Mouse (Mus musculus) liver, postnatal 0 days (tissue): ENCODE data around the gene Mlec. TPM values are rescaled to one million over a fixed set of nuclear protein-coding genes. Genes with fewer than 3 reads are reported as not detected.

Source experiments
- ATAC-seq: fragments of 200-750 bp; cut with Nextera tagmentation; 2 replicates; pipeline ENCODE4 v1.8.0; 2017; ENCODE audit warnings: mild to moderate bottlenecking, moderate library complexity
- DNase-seq: peaks from one replicate; pipeline ENCODE4 v3.0.0-alpha.2; 2016
- H3K27ac ChIP-seq: fragments of 300-500 bp; sonication (generic); 2 replicates; pipeline ENCODE4 v1.5.1; 2014; ENCODE audit warnings: antibody characterized with exemption, moderate library complexity, mild to moderate bottlenecking, low read depth
- H3K27me3 ChIP-seq: fragments of 300-500 bp; sonication (generic); 2 replicates; pipeline ENCODE4 v1.6.1; 2014; ENCODE audit warnings: low read length, control low read depth, mixed read lengths; ENCODE audit not compliant: insufficient read depth
- H3K36me3 ChIP-seq: fragments of 300-500 bp; sonication (generic); replicated peaks from 2 replicates; pipeline ENCODE4 v1.6.1; 2014; ENCODE audit warnings: mild to moderate bottlenecking, control low read depth, low read length, moderate library complexity, mixed read lengths; ENCODE audit not compliant: insufficient read depth
- H3K4me1 ChIP-seq: fragments of 300-500 bp; sonication (generic); 2 replicates; pipeline ENCODE4 v1.6.1; 2014; ENCODE audit warnings: antibody characterized with exemption, mild to moderate bottlenecking, control low read depth; ENCODE audit not compliant: insufficient read depth
- H3K4me2 ChIP-seq: fragments of 300-500 bp; sonication (generic); 2 replicates; pipeline ENCODE4 v1.6.1; 2014; ENCODE audit warnings: low read depth, mild to moderate bottlenecking, low read length, moderate library complexity, mixed read lengths
- H3K4me3 ChIP-seq: fragments of 300-500 bp; sonication (generic); 2 replicates; pipeline ENCODE4 v1.5.1; 2014; ENCODE audit warnings: low read depth, low read length
- H3K9ac ChIP-seq: fragments of 300-500 bp; sonication (generic); replicated peaks from 2 replicates; pipeline ENCODE4 v1.6.1; 2014; ENCODE audit warnings: mild to moderate bottlenecking, moderate library complexity
- H3K9me3 ChIP-seq: fragments of 300-500 bp; sonication (generic); 2 replicates; pipeline ENCODE4 v1.6.1; 2016; ENCODE audit warnings: mild to moderate bottlenecking, control low read depth, low read length, mixed read lengths
- CTCF ChIP-seq: sonication (generic); IDR thresholded peaks from 2 replicates; pipeline ENCODE4 v1.5.1; 2016; ENCODE audit warnings: antibody characterized with exemption, low read depth
- EP300 ChIP-seq: IDR thresholded peaks from 2 replicates; pipeline ENCODE4 v1.6.1; 2016; ENCODE audit warnings: antibody characterized with exemption, low read depth, mild to moderate bottlenecking
- WGBS: fragments of 180-500 bp; shearing (Covaris S2); extraction: QIAGEN DNeasy Blood & Tissue Kit; methylation state at CpG from one replicate; pipeline ENCODE4 v1.1.7; 2014; ENCODE audit not compliant: insufficient replicate concordance; 5-methylcytosine and 5-hydroxymethylcytosine counted together
- polyA plus RNA-seq: library from polyadenylated mRNA; unstranded; fragments of >200 nt; fragmentation: Nextera tagmentation; extraction: Ambion mirVana; gene quantifications from 2 replicates; pipeline ENCODE4 v1.2.1, GENCODE M21; 2015

The Mlec gene
- polyA plus RNA-seq, 1 experiment from 2014 or later = 8.2 TPM

DNA sequence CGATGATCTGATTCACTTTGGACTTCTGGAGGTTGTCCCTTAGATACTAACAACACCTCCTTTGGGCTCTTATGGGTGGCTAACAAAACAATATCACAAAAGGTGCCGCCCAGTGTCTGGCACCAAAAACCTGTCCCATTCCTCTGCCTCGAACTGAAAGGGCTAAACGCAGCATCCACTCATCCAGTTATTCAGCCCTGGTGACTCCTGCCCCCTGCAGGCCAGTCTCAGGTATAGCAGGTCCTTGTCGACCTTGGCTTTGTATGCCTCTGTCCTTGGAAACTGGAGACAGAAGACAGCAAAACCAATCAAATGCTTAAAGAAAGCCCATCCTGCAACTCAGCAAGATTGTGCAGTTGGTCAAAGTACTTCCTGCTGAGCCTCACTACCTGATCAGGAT, 30.8 kb upstream of the Mlec start:
- peaks cover 17% of the 10 kb centered on the region for H3K4me1 ChIP-seq
- 48% methylated on average over 5 of the region's 5 CpGs for WGBS
- H3K9me3 ChIP-seq = no peaks in the 10 kb centered on the region
- no peak overlapping the region for H3K4me2 ChIP-seq
- no peak for TF ChIP-seq EP300
- TF ChIP-seq CTCF = peak; percentile 87
- no peak overlapping the region for H3K9ac ChIP-seq
- DNase-seq = peak; percentile 52
- no peak overlapping the region for H3K27ac ChIP-seq
- peaks cover 79% of the 10 kb centered on the region for H3K27me3 ChIP-seq
- H3K4me3 ChIP-seq = no peak overlapping the region
- ATAC-seq = no peak
- H3K36me3 ChIP-seq = no peaks in the 10 kb centered on the region

DNA sequence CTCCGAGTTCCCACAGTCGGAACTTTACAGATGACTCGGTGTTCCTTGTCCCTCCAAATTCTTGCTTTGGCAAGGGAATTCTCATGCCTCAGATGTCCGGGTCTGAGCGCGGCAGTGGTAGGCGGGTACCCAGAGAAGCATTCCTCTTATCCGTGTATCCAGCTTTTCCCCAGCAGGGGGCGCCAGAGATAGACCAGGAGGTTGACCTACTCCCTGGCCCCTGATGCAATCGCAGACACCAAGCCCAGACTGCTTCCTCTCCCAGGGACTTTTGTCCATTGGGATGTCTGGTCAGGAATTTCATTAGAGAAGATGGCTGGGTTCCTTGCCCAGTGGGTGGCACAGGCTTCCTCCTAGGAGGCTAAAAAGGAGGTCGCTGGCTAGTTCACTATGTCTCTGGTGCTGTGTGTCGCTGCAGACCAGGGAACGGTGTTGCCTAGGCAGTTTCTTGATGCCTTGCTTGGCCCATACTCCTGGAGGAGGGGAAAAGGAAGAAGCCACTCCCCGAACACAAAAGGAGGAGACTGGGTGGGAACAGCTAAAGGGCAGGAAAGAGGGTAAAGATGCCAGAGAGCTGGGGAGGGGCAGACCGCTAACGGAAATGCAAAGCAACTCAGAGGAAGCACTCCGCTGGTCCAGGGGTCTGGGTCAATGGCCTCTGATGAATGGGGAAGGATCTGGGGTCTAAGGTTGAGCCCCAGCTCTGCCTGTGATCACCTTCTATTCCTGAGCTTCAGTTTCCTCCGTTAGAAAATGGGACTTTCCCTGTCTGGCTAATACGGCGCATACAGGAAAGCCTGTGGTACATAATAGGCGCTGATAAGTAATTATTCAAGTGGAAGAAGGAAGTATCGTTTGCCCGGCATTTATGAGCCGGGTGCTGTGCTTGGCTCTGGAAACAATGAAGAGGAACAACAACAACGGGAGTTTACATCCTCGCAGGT, 29.5 kb upstream of the Mlec start:
- peak; percentile 95 for TF ChIP-seq CTCF
- no peak for TF ChIP-seq EP300
- peak; percentile 87 for ATAC-seq
- no peaks in the 10 kb centered on the region for H3K9me3 ChIP-seq
- H3K4me1 ChIP-seq = peaks cover 9% of the 10 kb centered on the region
- H3K9ac ChIP-seq = no peak overlapping the region
- H3K27me3 ChIP-seq = peaks cover 71% of the 10 kb centered on the region
- H3K36me3 ChIP-seq = no peaks in the 10 kb centered on the region
- DNase-seq = peak; percentile 92
- peak overlapping the region; percentile 61 for H3K4me2 ChIP-seq
- H3K4me3 ChIP-seq = peak overlapping the region; percentile 15; the same call in 1 of the 2 replicates
- no peak overlapping the region for H3K27ac ChIP-seq
- WGBS = 12% methylated on average over 26 of the region's 26 CpGs

GRCm38 (mm10) chr5:115186371-115187073, 28.5 kb upstream of the Mlec start:
- Histone ChIP-seq H3K4me3 (no peak overlapping the region), H3K9ac (no peak overlapping the region), H3K27me3 (peaks cover 62% of the 10 kb centered on the region), H3K4me1 (peaks cover 9% of the 10 kb centered on the region), H3K36me3 (no peaks in the 10 kb centered on the region), H3K9me3 (no peaks in the 10 kb centered on the region), H3K27ac (no peak overlapping the region), H3K4me2 (peak overlapping the region; percentile 61)
- ATAC-seq (peak; percentile 34), DNase-seq (peak; percentile 43)
- no peak for TF ChIP-seq CTCF
- no peak for TF ChIP-seq EP300
- 31% methylated on average over 17 of the region's 17 CpGs for WGBS

DNA sequence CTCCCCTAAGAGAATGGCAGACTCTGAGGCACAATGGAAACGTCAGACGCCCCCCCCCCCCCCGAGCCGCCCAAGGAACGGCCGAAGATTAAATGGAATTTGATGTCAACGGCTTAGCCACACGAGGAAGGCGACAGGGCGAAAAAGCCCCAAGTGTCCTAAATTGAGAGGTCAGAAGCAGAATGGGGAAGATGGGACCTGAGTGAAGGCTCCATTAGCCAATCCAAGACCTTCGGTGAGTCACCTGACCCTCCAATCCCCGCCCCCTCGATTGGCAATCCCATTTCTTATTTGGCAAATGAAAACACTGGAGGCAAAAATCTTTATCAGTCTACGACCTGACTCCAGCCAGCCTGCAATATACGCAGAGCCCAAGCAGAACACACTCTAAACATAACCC, 26.7 kb upstream of the Mlec start:
- DNase-seq = peak; percentile 63
- TF ChIP-seq EP300 (no peak), CTCF (no peak)
- Histone ChIP-seq H3K9me3 (no peaks in the 10 kb centered on the region), H3K4me1 (peaks cover 9% of the 10 kb centered on the region), H3K4me3 (no peak overlapping the region), H3K27ac (no peak overlapping the region), H3K4me2 (peak overlapping the region; percentile 32; the same call in 1 of the 2 replicates), H3K27me3 (peaks cover 46% of the 10 kb centered on the region), H3K36me3 (no peaks in the 10 kb centered on the region), H3K9ac (no peak overlapping the region)
- no peak for ATAC-seq
- WGBS = 25% methylated on average over 15 of the region's 15 CpGs

DNA sequence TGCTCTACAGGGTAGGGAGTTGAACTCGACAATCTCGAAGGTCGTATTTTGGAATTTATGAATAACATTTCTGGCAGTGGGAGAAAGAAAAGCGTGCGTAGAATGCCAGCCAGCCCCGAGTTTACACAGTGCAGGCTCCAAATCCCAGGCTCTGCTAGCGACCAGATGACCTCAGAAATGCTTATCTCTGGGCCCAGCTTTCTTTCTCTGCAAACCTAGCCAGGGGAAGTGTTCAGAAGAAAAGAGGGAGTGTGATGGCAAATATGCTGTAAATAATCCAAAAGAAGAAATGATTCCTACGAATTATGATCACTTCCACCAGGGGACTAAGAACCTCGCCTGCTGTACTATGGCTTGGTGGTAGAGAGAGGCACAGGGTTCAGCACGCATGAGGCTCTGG, 25.5 kb upstream of the Mlec start:
- H3K9ac ChIP-seq = no peak overlapping the region
- no peak for DNase-seq
- no peak for ATAC-seq
- no peak overlapping the region for H3K4me2 ChIP-seq
- peaks cover 40% of the 10 kb centered on the region for H3K27me3 ChIP-seq
- no peak for TF ChIP-seq EP300
- TF ChIP-seq CTCF = no peak
- no peaks in the 10 kb centered on the region for H3K9me3 ChIP-seq
- H3K4me1 ChIP-seq = peaks cover 9% of the 10 kb centered on the region
- WGBS = 42% methylated on average over 10 of the region's 10 CpGs
- no peaks in the 10 kb centered on the region for H3K36me3 ChIP-seq
- no peak overlapping the region for H3K4me3 ChIP-seq
- H3K27ac ChIP-seq = no peak overlapping the region

DNA sequence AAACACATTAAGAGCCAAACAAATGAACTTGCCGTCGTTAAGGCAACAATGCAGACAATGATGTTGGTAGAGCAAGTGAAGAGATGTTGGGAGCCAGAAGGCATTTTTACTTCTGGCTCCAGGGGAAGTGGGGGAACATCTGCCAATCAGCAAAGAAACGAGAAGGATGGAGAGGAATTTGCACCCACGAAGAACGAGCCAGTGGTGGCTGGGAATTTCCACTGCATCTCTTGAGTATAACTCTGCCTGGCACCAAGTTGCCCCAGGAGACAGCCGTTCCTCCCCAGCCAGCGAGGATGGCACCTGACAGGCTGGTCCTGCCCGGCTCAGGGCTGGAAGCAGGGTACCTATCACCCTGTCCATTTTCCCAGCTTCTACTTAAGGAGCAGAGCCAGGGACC, 24.9 kb upstream of the Mlec start:
- 60% methylated on average over 8 of the region's 8 CpGs for WGBS
- ATAC-seq (no peak), DNase-seq (no peak)
- Histone ChIP-seq H3K36me3 (no peaks in the 10 kb centered on the region), H3K27me3 (peaks cover 40% of the 10 kb centered on the region), H3K9ac (no peak overlapping the region), H3K27ac (no peak overlapping the region), H3K9me3 (no peaks in the 10 kb centered on the region), H3K4me2 (no peak overlapping the region), H3K4me1 (peaks cover 9% of the 10 kb centered on the region), H3K4me3 (no peak overlapping the region)
- TF ChIP-seq CTCF = no peak
- no peak for TF ChIP-seq EP300
